Mouse (Mus musculus): ENCODE measurements around the gene Slc25a20.
"Not testable (repeated sequence)": the region's sequence is repeated elsewhere in the genome, so short reads cannot be mapped to it uniquely, and the experiment has no call there.

Gene Slc25a20

DNA sequence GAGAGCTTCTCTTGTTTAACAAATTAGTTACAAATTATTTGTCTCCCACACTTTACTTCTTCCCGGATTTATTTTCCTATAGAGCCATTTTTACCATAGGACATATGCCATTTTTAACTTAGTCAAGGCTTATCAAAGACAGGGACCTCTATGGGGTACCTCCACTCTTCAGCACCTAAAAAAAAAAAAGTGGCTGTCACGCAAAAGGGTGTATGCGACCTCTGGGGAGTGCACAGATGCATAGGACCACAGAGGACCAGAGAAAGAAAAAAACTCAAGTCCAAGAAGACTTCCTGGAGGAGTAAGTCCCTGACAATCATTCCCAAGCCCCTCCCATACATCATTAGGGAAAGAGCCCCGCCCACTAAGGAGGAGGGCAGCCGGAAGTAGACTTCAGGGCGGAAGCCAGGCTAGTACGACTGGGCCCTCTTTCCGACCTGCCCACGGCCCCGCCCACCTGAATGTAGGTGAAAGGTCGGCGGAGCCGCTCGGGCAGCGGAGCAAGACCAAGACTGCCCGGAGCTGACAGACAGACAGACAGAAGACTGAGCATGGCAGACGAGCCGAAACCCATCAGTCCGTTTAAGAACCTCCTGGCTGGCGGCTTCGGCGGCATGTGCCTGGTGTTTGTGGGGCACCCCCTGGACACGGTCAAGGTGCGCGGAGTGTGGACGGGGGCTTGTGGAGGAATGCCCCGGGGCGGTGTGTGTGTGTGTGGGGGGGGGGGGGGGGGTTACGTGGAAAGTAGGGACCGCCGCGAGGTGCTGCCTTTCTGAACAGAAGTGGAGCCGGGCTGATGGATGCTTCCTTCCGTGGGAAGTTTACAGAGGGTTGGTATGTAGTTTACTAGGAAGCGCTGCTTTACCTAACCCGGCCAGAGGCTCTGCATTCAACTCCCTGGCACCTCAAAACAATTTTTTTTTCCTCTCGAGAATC lies at the start of gene Slc25a20:
Slc25a20 (plus strand) TSS at position 412 of the 936 bp plus-strand sequence.
- in situ Hi-C loops (cut with MboI; ENCODE audit: low pct_unique_long_range_greater_than_20kb in 1 of 2, low sequenced_read_pairs in 2 of 2, unreplicated experiment in 1 of 2), result no loop called here

DNA sequence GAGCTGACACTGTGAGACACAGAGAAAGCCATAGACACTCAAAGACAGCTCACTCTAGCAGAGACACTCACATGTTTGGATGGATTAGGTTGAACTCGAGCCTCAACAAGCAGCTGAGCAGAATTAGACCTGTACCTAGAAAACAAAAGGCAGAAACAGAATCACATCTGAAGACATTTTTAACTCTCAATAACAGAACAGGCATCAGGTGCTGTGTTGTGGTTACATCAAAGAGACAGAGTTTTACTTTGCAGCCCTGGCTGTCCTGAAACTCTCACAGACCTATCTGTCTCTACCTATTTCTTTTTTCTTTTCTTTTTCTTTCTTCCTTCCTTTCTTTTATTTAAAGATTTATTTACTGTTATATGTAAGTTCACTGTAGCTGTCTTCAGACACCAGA lies 44.6 kb upstream of the Slc25a20 start:
- in situ Hi-C loops (cut with MboI; ENCODE audit: low pct_unique_long_range_greater_than_20kb in 1 of 2, low sequenced_read_pairs in 2 of 2, unreplicated experiment in 1 of 2), result no loop called here

DNA sequence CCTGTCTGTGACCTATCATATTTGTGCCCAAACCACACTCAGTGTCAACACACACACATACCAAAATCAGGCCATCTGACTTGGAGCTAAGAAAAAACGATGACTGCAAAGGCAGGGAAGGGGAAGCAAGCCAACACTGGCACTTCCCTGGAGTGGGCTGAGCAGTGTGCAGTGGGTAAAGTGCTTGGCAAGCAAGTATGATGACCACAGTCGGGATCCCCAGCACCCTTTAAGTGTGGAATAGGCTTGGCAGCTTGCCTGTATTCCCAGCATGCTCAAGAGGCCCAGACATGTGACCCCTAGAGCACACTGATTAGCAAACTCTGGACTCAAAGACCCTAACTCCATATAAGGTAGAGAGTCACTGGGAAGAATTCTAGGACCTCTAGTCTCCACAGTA lies 35.4 kb upstream of the Slc25a20 start:
- in situ Hi-C loops (cut with MboI; ENCODE audit: low pct_unique_long_range_greater_than_20kb in 1 of 2, low sequenced_read_pairs in 2 of 2, unreplicated experiment in 1 of 2), result no loop called here

- in situ Hi-C loops (cut with MboI; ENCODE audit: low pct_unique_long_range_greater_than_20kb in 1 of 2, low sequenced_read_pairs in 2 of 2, unreplicated experiment in 1 of 2), result no loop called here
Observed at GRCm38 (mm10) chr9:108628141-108628540, 33.7 kb upstream of the Slc25a20 start.

DNA sequence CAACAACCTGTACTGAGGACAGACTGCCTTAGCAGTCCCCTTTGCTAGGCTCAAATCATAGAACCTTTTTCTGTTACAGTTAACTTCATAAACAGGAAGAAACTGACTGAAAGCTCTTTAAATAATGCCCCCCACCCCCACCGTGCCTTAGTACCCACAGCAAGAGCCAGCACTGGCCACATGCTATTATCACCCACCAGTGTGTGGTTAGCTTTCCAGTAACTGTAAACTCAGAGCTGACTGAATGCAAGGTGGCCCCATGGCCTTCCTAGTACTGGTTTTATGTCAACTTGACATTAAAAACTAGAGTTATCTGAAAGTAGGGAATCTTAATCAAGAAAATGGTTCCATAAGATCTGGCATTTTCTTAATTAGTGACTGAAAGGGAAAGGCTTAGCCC lies 31.2 kb upstream of the Slc25a20 start:
- in situ Hi-C loops (cut with MboI; ENCODE audit: low pct_unique_long_range_greater_than_20kb in 1 of 2, low sequenced_read_pairs in 2 of 2, unreplicated experiment in 1 of 2), result no loop called here

- in situ Hi-C loops (cut with MboI; ENCODE audit: low pct_unique_long_range_greater_than_20kb in 1 of 2, low sequenced_read_pairs in 2 of 2, unreplicated experiment in 1 of 2), result no loop called here
Observed at GRCm38 (mm10) chr9:108631631-108632256, 30.1 kb upstream of the Slc25a20 start.

DNA sequence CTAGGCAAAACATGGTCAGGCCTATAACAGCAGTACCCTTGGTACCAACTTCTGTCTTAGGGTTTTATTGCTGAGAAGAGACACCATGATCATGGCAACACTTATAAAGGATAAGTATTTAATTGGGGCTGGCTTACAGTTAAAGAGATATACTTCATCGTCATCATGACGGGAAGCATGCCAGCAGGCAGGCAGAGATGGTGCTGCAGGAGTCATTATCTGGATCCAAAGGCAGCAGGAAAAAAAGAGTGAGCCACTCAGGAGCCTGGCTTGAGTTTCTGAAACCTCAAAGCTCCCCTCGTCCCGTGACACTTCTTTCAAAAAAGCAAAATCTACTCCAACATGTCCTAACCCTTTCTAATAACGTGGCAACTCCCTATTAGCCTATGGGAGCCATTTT lies 29.5 kb upstream of the Slc25a20 start:
- in situ Hi-C loops (cut with MboI; ENCODE audit: low pct_unique_long_range_greater_than_20kb in 1 of 2, low sequenced_read_pairs in 2 of 2, unreplicated experiment in 1 of 2), result no loop called here

- in situ Hi-C loops (cut with MboI; ENCODE audit: low pct_unique_long_range_greater_than_20kb in 1 of 2, low sequenced_read_pairs in 2 of 2, unreplicated experiment in 1 of 2), result no loop called here
Observed at GRCm38 (mm10) chr9:108633846-108634245, 28.0 kb upstream of the Slc25a20 start.

GRCm38 (mm10) chr9:108635415-108635814 lies 26.5 kb upstream of the Slc25a20 start:
- in situ Hi-C loops (cut with MboI; ENCODE audit: low pct_unique_long_range_greater_than_20kb in 1 of 2, low sequenced_read_pairs in 2 of 2, unreplicated experiment in 1 of 2), result no loop called here

DNA sequence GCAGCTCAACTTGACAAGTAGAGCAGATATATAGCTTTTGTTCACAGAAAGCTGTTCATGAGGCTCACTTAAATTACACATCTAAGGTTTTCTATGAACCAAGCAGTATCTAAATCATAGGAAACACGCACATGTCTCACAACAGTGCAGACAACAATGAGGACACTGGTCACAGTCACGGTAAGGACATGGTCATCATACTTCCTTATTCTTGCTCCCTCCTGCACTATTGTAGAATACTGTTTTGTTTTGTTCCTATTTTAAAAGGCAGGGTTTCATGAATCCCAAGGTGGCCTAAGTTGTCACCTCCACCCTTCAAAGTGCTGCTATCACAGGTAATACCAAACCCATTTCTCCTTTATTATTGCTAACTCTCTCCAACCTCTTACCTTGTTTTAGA lies 22.1 kb upstream of the Slc25a20 start:
- in situ Hi-C loops (cut with MboI; ENCODE audit: low pct_unique_long_range_greater_than_20kb in 1 of 2, low sequenced_read_pairs in 2 of 2, unreplicated experiment in 1 of 2), result no loop called here

DNA sequence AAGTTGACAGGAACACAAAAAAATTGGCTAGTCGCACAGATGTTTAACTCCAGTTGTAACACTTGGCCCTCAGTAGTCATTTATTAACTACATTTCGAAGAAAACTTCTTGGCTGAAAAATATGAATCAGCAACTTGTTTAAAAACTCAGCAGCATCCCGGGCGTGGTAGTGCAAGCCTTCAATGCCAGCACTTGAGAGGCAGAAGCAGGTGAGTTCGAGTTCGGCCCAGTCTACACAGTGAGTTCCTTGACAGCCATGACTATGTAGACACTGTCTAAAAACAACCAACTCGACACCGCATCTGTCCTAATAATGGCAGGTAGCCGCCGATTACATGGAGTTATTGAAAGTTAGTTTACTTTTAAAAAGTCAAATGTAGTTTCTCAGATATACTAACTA lies 13.7 kb upstream of the Slc25a20 start:
- in situ Hi-C loops (cut with MboI; ENCODE audit: low pct_unique_long_range_greater_than_20kb in 1 of 2, low sequenced_read_pairs in 2 of 2, unreplicated experiment in 1 of 2), result no loop called here

DNA sequence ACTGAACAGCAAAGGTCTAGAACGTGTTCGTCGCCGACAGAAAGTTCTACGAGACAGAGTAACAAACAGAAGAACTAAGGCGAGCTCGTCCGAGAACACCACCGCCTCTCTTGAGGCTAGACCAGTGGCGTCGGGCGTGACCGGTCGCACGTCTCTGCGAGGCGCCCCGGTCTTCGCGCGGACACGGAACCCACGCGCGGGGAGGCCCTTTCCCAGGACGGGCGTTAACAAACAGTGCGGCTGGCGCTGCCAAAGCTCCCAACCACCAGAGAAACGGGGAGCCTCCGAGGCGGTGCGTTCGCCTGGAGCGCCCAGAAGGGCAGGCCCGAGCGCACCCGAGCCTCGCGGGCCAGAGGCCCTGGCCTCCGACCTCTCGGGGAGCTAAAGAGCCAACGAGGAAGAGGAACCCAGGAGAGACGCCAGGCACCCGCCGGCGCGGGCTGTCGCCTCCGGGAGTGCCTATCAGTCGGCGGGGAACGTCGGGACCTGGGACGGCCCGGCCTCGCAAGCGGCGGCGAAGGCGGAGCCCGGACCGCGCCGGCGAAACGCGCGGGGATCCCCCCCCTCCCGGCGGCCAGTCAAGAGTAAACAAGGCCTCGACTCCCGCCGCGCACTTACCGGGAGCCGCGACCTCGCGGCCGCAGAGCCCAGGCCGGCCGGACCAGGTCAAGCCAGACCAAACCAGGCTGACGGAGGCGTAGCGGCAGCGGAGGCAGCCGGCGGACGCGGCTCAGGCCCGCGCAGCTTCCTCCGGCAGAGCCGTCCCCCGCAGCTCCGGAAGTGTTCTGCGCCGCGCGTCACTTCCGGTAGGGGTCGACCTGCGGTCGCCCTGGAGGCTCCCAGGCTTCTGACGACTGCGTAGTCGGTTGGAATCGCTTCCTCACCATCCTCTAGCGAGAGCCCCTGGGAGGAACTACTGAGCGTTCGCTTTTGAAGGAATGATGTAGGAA lies 13.0 kb upstream of the Slc25a20 start, which contains the start of gene Arih2:
Arih2 (minus strand) TSS at position 776 of the 950 bp plus-strand sequence.
- in situ Hi-C loops (cut with MboI; ENCODE audit: low pct_unique_long_range_greater_than_20kb in 1 of 2, low sequenced_read_pairs in 2 of 2, unreplicated experiment in 1 of 2), result no loop called here

GRCm38 (mm10) chr9:108649561-108650440 lies 12.1 kb upstream of the Slc25a20 start:
- in situ Hi-C loops (cut with MboI; ENCODE audit: low pct_unique_long_range_greater_than_20kb in 1 of 2, low sequenced_read_pairs in 2 of 2, unreplicated experiment in 1 of 2), result no loop called here

- in situ Hi-C loops (cut with MboI; ENCODE audit: low pct_unique_long_range_greater_than_20kb in 1 of 2, low sequenced_read_pairs in 2 of 2, unreplicated experiment in 1 of 2), result no loop called here
Observed at GRCm38 (mm10) chr9:108654566-108655464, 7.1 kb upstream of the Slc25a20 start.

- in situ Hi-C loops (cut with MboI; ENCODE audit: low pct_unique_long_range_greater_than_20kb in 1 of 2, low sequenced_read_pairs in 2 of 2, unreplicated experiment in 1 of 2), result not testable (repeated sequence)
Observed at GRCm38 (mm10) chr9:108655865-108656264, 6.0 kb upstream of the Slc25a20 start.

DNA sequence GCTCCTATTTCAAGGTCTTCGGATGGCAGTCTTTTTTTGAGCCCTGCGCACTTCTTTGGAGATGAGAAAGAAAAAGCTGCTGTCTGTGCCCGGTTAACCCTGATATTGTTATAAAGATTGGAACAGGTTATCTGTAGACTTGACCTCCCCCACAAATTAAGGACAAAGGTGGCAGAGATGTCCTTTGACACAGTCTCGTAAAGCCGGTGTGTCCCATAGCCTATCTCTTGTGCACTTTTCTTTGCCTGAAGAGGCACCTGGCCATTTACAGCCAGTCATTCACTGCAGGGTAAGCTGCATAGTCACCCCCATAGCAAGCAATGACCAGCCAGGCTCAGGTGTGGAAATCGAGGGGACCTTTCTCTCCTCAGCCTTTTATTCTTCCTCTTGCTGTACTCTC lies 772 bp downstream of the Slc25a20 start:
- in situ Hi-C loops (cut with MboI; ENCODE audit: low pct_unique_long_range_greater_than_20kb in 1 of 2, low sequenced_read_pairs in 2 of 2, unreplicated experiment in 1 of 2), result no loop called here

- in situ Hi-C loops (cut with MboI; ENCODE audit: low pct_unique_long_range_greater_than_20kb in 1 of 2, low sequenced_read_pairs in 2 of 2, unreplicated experiment in 1 of 2), result no loop called here
Observed at GRCm38 (mm10) chr9:108669875-108670274, 8.0 kb downstream of the Slc25a20 start.

All from mouse embryonic stem cell (cell line).